Mouse (Mus musculus) limb, embryonic 13.5 days (tissue): ENCODE data around the gene Amigo3. TPM values are rescaled to one million over a fixed set of nuclear protein-coding genes. Genes with fewer than 3 reads are reported as not detected.

Source experiments
- ATAC-seq: fragments of 200-750 bp; cut with Nextera tagmentation; 2 replicates; pipeline ENCODE4 v1.8.0; 2017; ENCODE audit warnings: low read depth, moderate number of reproducible peaks, moderate TSS enrichment; ENCODE audit not compliant: low FRiP score
- H3K27ac ChIP-seq: fragments of 300-500 bp; sonication (generic); 2 replicates; pipeline ENCODE4 v1.5.1; 2015; ENCODE audit warnings: inconsistent platforms, mild to moderate bottlenecking, moderate library complexity
- H3K27me3 ChIP-seq: fragments of 300-500 bp; sonication (generic); 2 replicates; pipeline ENCODE4 v1.6.1; 2015; ENCODE audit warnings: mild to moderate bottlenecking, inconsistent platforms
- H3K36me3 ChIP-seq: fragments of 300-500 bp; sonication (generic); 2 replicates; pipeline ENCODE4 v1.6.1; 2015; ENCODE audit warnings: inconsistent platforms, mild to moderate bottlenecking, moderate library complexity
- H3K4me1 ChIP-seq: fragments of 300-500 bp; sonication (generic); 2 replicates; pipeline ENCODE4 v1.6.1; 2015; ENCODE audit warnings: inconsistent platforms
- H3K4me2 ChIP-seq: fragments of 300-500 bp; sonication (generic); replicated peaks from 2 replicates; pipeline ENCODE4 v1.6.1; 2015; ENCODE audit warnings: inconsistent platforms, mild to moderate bottlenecking, moderate library complexity
- H3K4me3 ChIP-seq: fragments of 300-500 bp; sonication (generic); 2 replicates; pipeline ENCODE4 v1.5.1; 2015; ENCODE audit warnings: moderate library complexity, mild to moderate bottlenecking, inconsistent platforms
- H3K9ac ChIP-seq: fragments of 300-500 bp; sonication (generic); 2 replicates; pipeline ENCODE4 v1.6.1; 2015; ENCODE audit warnings: mild to moderate bottlenecking, inconsistent platforms
- H3K9me3 ChIP-seq: fragments of 300-500 bp; sonication (generic); 2 replicates; pipeline ENCODE4 v1.6.1; 2016; ENCODE audit warnings: inconsistent platforms
- WGBS: fragments of 180-500 bp; shearing (Covaris S2); methylation state at CpG from one replicate; pipeline ENCODE4 v1.1.7; 2015; 5-methylcytosine and 5-hydroxymethylcytosine counted together
- polyA plus RNA-seq: library from polyadenylated mRNA; unstranded; fragments of >200 nt; fragmentation: Nextera tagmentation; extraction: Ambion mirVana; gene quantifications from 2 replicates; pipeline ENCODE4 v1.2.1, GENCODE M21; 2015

The Amigo3 gene
- polyA plus RNA-seq, 1 experiment from 2014 or later = 4.4 TPM

GRCm38 (mm10) chr9:108054331-108055040, 1.5 kb downstream of the Amigo3 start:
- no peak overlapping the region for H3K4me2 ChIP-seq
- WGBS = 89% methylated on average over 22 of the region's 22 CpGs
- H3K4me3 ChIP-seq = no peak overlapping the region
- no peak for ATAC-seq
- H3K9me3 ChIP-seq = no peaks in the 10 kb centered on the region
- H3K9ac ChIP-seq = no peak overlapping the region; the same call in 1 of the 2 replicates
- peaks cover 84% of the 10 kb centered on the region for H3K36me3 ChIP-seq
- H3K4me1 ChIP-seq = peaks cover 23% of the 10 kb centered on the region
- H3K27me3 ChIP-seq = no peaks in the 10 kb centered on the region
- no peak overlapping the region for H3K27ac ChIP-seq

GRCm38 (mm10) chr9:108055061-108055460, 2.1 kb downstream of the Amigo3 start:
- Histone ChIP-seq H3K9me3 (no peaks in the 10 kb centered on the region), H3K27ac (no peak overlapping the region), H3K4me1 (peaks cover 17% of the 10 kb centered on the region), H3K4me3 (no peak overlapping the region), H3K4me2 (no peak overlapping the region), H3K27me3 (no peaks in the 10 kb centered on the region), H3K9ac (no peak overlapping the region), H3K36me3 (peaks cover 89% of the 10 kb centered on the region)
- no peak for ATAC-seq
- 87% methylated on average over 1 of the region's 1 CpGs for WGBS

GRCm38 (mm10) chr9:108055661-108056237, 2.8 kb downstream of the Amigo3 start:
- no peak for ATAC-seq
- Histone ChIP-seq H3K27me3 (no peaks in the 10 kb centered on the region), H3K27ac (no peak overlapping the region), H3K4me2 (no peak overlapping the region), H3K4me3 (no peak overlapping the region), H3K4me1 (peaks cover 15% of the 10 kb centered on the region), H3K9ac (no peak overlapping the region), H3K9me3 (no peaks in the 10 kb centered on the region), H3K36me3 (peaks cover 89% of the 10 kb centered on the region)
- WGBS = 84% methylated on average over 6 of the region's 6 CpGs

- ATAC-seq = no peak
- Histone ChIP-seq H3K36me3 (peaks cover 88% of the 10 kb centered on the region), H3K9ac (no peak overlapping the region), H3K4me1 (peaks cover 15% of the 10 kb centered on the region), H3K27ac (no peak overlapping the region), H3K4me3 (no peak overlapping the region), H3K9me3 (no peaks in the 10 kb centered on the region), H3K4me2 (no peak overlapping the region), H3K27me3 (no peaks in the 10 kb centered on the region)
- 78% methylated on average over 28 of the region's 28 CpGs for WGBS
These were observed 3.7 kb downstream of the Amigo3 start for GRCm38 (mm10) chr9:108056361-108057261.

GRCm38 (mm10) chr9:108057262-108057562, 4.3 kb downstream of the Amigo3 start:
- H3K4me2 ChIP-seq = no peak overlapping the region
- H3K4me3 ChIP-seq = no peak overlapping the region
- H3K36me3 ChIP-seq = peaks cover 88% of the 10 kb centered on the region
- no peaks in the 10 kb centered on the region for H3K9me3 ChIP-seq
- WGBS = 88% methylated on average over 5 of the region's 5 CpGs
- H3K9ac ChIP-seq = no peak overlapping the region
- H3K27me3 ChIP-seq = no peaks in the 10 kb centered on the region
- peaks cover 14% of the 10 kb centered on the region for H3K4me1 ChIP-seq
- no peak for ATAC-seq
- no peak overlapping the region for H3K27ac ChIP-seq

- H3K27me3 ChIP-seq = no peaks in the 10 kb centered on the region
- H3K36me3 ChIP-seq = peaks cover 95% of the 10 kb centered on the region
- no peak overlapping the region for H3K9ac ChIP-seq
- no peaks in the 10 kb centered on the region for H3K9me3 ChIP-seq
- H3K4me2 ChIP-seq = no peak overlapping the region
- H3K27ac ChIP-seq = no peak overlapping the region
- ATAC-seq = no peak
- 93% methylated on average over 9 of the region's 9 CpGs for WGBS
- no peak overlapping the region for H3K4me3 ChIP-seq
- H3K4me1 ChIP-seq = peaks cover 4% of the 10 kb centered on the region
These were observed 5.3 kb downstream of the Amigo3 start for GRCm38 (mm10) chr9:108058291-108058690.

GRCm38 (mm10) chr9:108062142-108062541, 9.2 kb downstream of the Amigo3 start:
- Histone ChIP-seq H3K4me1 (no peaks in the 10 kb centered on the region), H3K27me3 (no peaks in the 10 kb centered on the region), H3K9ac (no peak overlapping the region; the same call in 1 of the 2 replicates), H3K9me3 (no peaks in the 10 kb centered on the region), H3K4me3 (no peak overlapping the region), H3K36me3 (peaks cover 76% of the 10 kb centered on the region), H3K4me2 (no peak overlapping the region), H3K27ac (no peak overlapping the region)
- WGBS = 74% methylated on average over 3 of the region's 3 CpGs
- no peak for ATAC-seq

- no peaks in the 10 kb centered on the region for H3K9me3 ChIP-seq
- no peak overlapping the region for H3K9ac ChIP-seq
- H3K36me3 ChIP-seq = peaks cover 71% of the 10 kb centered on the region
- no peak overlapping the region for H3K4me3 ChIP-seq
- H3K4me2 ChIP-seq = no peak overlapping the region
- no peak overlapping the region for H3K27ac ChIP-seq
- H3K4me1 ChIP-seq = no peaks in the 10 kb centered on the region
- ATAC-seq = no peak
- no peaks in the 10 kb centered on the region for H3K27me3 ChIP-seq
- 87% methylated on average over 12 of the region's 12 CpGs for WGBS
These were observed 10.4 kb downstream of the Amigo3 start for GRCm38 (mm10) chr9:108063361-108063760.

GRCm38 (mm10) chr9:108065491-108066011, 12.6 kb downstream of the Amigo3 start:
- Histone ChIP-seq H3K36me3 (peaks cover 72% of the 10 kb centered on the region), H3K9me3 (no peaks in the 10 kb centered on the region), H3K4me1 (no peaks in the 10 kb centered on the region), H3K4me3 (no peak overlapping the region), H3K27ac (no peak overlapping the region), H3K27me3 (no peaks in the 10 kb centered on the region), H3K9ac (no peak overlapping the region), H3K4me2 (no peak overlapping the region)
- no peak for ATAC-seq
- 48% methylated on average over 5 of the region's 5 CpGs for WGBS

GRCm38 (mm10) chr9:108067199-108067598, 14.2 kb downstream of the Amigo3 start:
- no peaks in the 10 kb centered on the region for H3K9me3 ChIP-seq
- peaks cover 70% of the 10 kb centered on the region for H3K36me3 ChIP-seq
- H3K4me1 ChIP-seq = no peaks in the 10 kb centered on the region
- 81% methylated on average over 7 of the region's 7 CpGs for WGBS
- H3K4me2 ChIP-seq = no peak overlapping the region
- no peaks in the 10 kb centered on the region for H3K27me3 ChIP-seq
- no peak overlapping the region for H3K4me3 ChIP-seq
- no peak for ATAC-seq
- H3K27ac ChIP-seq = no peak overlapping the region
- H3K9ac ChIP-seq = no peak overlapping the region

GRCm38 (mm10) chr9:108067900-108068299, 14.9 kb downstream of the Amigo3 start:
- no peak overlapping the region for H3K4me2 ChIP-seq
- H3K9me3 ChIP-seq = no peaks in the 10 kb centered on the region
- no peaks in the 10 kb centered on the region for H3K4me1 ChIP-seq
- peak; percentile 32; the same call in 1 of the 2 replicates for ATAC-seq
- H3K4me3 ChIP-seq = no peak overlapping the region
- no peak overlapping the region for H3K27ac ChIP-seq
- H3K36me3 ChIP-seq = peaks cover 65% of the 10 kb centered on the region
- no peak overlapping the region for H3K9ac ChIP-seq
- WGBS = 16% methylated on average over 8 of the region's 8 CpGs
- H3K27me3 ChIP-seq = no peaks in the 10 kb centered on the region

GRCm38 (mm10) chr9:108069007-108069406, 16.0 kb downstream of the Amigo3 start:
- Histone ChIP-seq H3K27me3 (no peaks in the 10 kb centered on the region), H3K36me3 (peaks cover 54% of the 10 kb centered on the region), H3K9me3 (no peaks in the 10 kb centered on the region), H3K4me3 (no peak overlapping the region), H3K4me1 (no peaks in the 10 kb centered on the region), H3K27ac (no peak overlapping the region), H3K4me2 (no peak overlapping the region), H3K9ac (no peak overlapping the region)
- WGBS = 90% methylated on average over 9 of the region's 9 CpGs
- ATAC-seq = no peak
